Mouse (Mus musculus) frontal cortex, postnatal 14 days (tissue): ENCODE measurements around the gene Dolpp1.

ENCODE experiments used
- DNase-seq, 2 experiments: peaks; one replicate each; pipeline ENCODE4 v3.0.0; 2022; ENCODE audit warnings: low spot score in 2 of 2

The Dolpp1 gene

GRCm38 (mm10) chr2:30440701-30441517, 48.9 kb downstream of the Dolpp1 start:
- DNase-seq, result peak; percentile 51 to 64

GRCm38 (mm10) chr2:30441518-30442497, 49.8 kb downstream of the Dolpp1 start:
- peak; percentile 44 to 62 for DNase-seq

GRCm38 (mm10) chr2:30442498-30442890, 50.4 kb downstream of the Dolpp1 start:
- DNase-seq, result no peak

GRCm38 (mm10) chr2:30443281-30443680, 51.2 kb downstream of the Dolpp1 start:
- DNase-seq, result no peak

- no peak for DNase-seq
These were observed 52.0 kb downstream of the Dolpp1 start for GRCm38 (mm10) chr2:30444006-30444405.

GRCm38 (mm10) chr2:30444450-30444849, 52.4 kb downstream of the Dolpp1 start:
- DNase-seq, result no peak

- no peak for DNase-seq
These were observed 53.3 kb downstream of the Dolpp1 start for GRCm38 (mm10) chr2:30445312-30445711.

- no peak for DNase-seq
These were observed 55.1 kb downstream of the Dolpp1 start for GRCm38 (mm10) chr2:30446891-30447826.

GRCm38 (mm10) chr2:30448371-30448770, 56.3 kb downstream of the Dolpp1 start:
- no peak for DNase-seq
